Mouse (Mus musculus) forebrain, embryonic 13.5 days (tissue): Measurements from ENCODE around the gene Poldip2. TPM values are rescaled to one million over a fixed set of nuclear protein-coding genes. Genes with fewer than 3 reads are reported as not detected.

Source experiments
- polyA plus RNA-seq: library from polyadenylated mRNA; unstranded; fragments of >200 nt; fragmentation: Nextera tagmentation; extraction: Ambion mirVana; gene quantifications from 2 replicates; pipeline ENCODE4 v1.2.1, GENCODE M21; 2015

Poldip2 gene
- polyA plus RNA-seq, 1 experiment from 2014 or later: 170 TPM

Other genes with a start within 250 kb of the Poldip2 start
- 0.18 and 0.35 TPM in 2 replicates for gene BC030499, start 221.4 kb upstream of the Poldip2 start, polyA plus RNA-seq
- 41.8 and 46.4 TPM in 2 replicates for gene Spag5, start 210.7 kb upstream of the Poldip2 start, polyA plus RNA-seq
- gene Aldoc, start 189.2 kb upstream of the Poldip2 start, polyA plus RNA-seq: 135 and 142 TPM in 2 replicates
- 55.0 and 62.0 TPM in 2 replicates for gene Pigs, start 183.8 kb upstream of the Poldip2 start, polyA plus RNA-seq
- 68.7 and 70.2 TPM in 2 replicates for gene Unc119, start 168.7 kb upstream of the Poldip2 start, polyA plus RNA-seq
- not detected in 2 replicates for gene Foxn1, start 125.6 kb upstream of the Poldip2 start, polyA plus RNA-seq
- gene Slc13a2, start 90.0 kb upstream of the Poldip2 start, polyA plus RNA-seq: not detected in 2 replicates
- 15.7 and 16.2 TPM in 2 replicates for gene Slc46a1, start 46.5 kb upstream of the Poldip2 start, polyA plus RNA-seq
- 34.6 and 36.2 TPM in 2 replicates for gene Sarm1, start 14.4 kb upstream of the Poldip2 start, polyA plus RNA-seq
- 38.4 and 53.3 TPM in 2 replicates for gene Vtn, start 13.1 kb upstream of the Poldip2 start, polyA plus RNA-seq
- 0.14 and 0.36 TPM in 2 replicates for gene Sebox, start 8.7 kb upstream of the Poldip2 start, polyA plus RNA-seq
- 85.9 and 86.6 TPM in 2 replicates for gene Tmem199, start within 50 bp of the Poldip2 start, polyA plus RNA-seq
- 65.6 and 71.9 TPM in 2 replicates for gene Tnfaip1, start 24.1 kb downstream of the Poldip2 start, polyA plus RNA-seq
- gene Ift20, start 24.2 kb downstream of the Poldip2 start, polyA plus RNA-seq: 92.2 and 114 TPM in 2 replicates
- 45.9 and 49.0 TPM in 2 replicates for gene Tmem97, start 38.6 kb downstream of the Poldip2 start, polyA plus RNA-seq
- 34.1 and 34.2 TPM in 2 replicates for gene Nlk, start 185.2 kb downstream of the Poldip2 start, polyA plus RNA-seq
- 39.5 and 39.8 TPM in 2 replicates for gene Ccnq, start 239.5 kb downstream of the Poldip2 start, polyA plus RNA-seq